Mouse (Mus musculus) thymus, adult 18-20 months (tissue): ENCODE measurements around the gene Grid1.

Experiments
- DNase-seq, 2 experiments: peaks; one replicate each; pipeline ENCODE4 v3.0.0; 2022; ENCODE audit warnings: mixed read lengths in 2 of 2

Gene Grid1

DNA sequence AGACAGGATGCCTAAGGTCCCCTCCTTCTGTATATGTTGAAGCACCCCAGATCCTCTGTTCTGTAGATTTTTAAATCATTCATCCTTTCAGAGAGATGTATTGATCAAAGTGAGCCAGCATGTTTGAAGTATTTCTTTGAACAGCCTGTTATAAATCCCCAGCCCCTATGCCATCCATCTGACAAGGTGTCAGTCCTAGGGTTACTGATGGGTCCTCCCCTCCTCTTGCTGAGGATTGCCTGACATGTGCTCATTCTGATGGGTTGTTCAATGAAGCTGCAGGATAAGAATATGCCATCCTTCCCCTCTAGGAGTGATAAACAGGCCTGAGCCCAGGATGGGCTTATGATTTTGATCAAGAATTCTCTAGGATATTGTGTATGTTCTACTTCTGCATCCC lies 411.5 kb downstream of the Grid1 start:
- no peak for DNase-seq

DNA sequence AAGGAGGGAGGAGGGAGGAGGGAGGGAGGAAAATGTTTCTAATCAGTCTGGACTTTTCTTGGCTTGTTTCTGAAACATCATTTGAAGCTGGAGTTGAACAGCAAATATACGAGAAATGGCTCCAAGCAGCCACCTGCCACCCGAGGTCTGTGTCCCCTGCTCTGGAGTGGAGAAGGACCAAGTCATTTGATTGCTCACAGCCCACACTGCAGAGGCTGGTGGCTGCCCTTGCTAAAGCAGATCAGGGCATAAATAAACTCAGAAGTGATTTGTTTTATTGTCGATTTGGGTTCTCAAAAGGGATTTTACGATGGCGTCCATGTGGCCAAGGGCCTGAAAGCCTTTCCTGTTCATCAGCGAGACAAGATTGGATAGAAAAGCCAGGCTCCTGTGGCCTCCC lies 423.0 kb downstream of the Grid1 start:
- no peak for DNase-seq

DNA sequence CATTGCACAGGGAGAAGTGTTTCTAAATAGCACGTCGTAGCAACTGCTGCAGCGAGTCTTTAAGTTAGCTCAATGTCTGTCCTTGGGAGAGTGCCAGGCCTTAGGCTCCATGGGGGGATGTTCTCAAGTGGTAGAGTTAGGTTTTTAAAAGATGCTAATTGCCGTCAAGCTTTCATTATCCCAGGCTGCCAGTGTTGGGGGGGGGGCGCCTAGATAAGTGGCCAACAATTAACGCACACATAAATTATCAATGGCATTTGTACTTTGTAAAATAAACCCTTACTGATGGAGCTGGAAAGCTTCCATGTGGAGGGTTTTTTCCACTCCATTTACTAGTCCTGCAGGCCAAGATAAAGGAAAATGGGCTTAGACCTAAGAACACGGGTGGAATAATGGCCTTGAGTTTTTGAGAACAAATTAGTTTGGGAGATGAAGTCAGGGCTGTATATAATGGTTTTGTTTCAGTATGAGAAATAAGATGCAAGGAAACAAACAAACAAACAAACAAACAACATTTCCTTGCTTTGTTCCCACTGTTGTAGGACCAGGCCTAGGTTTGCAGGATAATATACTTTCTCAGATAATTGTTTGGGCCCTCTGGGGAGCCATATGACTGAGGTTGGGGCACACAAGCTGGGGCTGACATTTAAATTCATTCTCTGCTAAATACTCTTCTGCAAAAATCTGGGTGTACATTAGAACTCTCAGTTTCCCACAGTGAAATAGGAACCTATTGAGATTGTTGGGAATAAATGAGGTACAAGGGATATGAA lies 425.1 kb downstream of the Grid1 start:
- DNase-seq: no peak

DNA sequence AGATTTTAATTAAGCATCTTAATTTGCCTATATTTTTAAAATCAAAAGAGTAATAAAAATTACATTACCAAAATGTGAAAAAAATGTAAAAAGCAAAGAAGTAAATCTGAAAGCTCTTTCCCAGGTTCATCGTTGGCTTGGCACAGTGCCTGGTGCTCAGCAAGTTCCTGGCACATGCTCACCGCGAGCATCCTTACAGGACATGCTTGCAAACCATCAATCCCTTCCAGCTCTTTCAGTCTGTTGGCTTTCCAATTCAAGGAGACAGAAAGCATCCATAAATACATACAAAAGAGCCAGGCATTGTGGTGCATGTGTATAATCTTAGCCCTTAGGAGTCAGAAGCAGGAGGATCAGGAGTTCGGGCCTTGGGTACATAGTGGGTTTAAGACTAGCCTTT lies 430.5 kb downstream of the Grid1 start:
- DNase-seq: no peak

DNA sequence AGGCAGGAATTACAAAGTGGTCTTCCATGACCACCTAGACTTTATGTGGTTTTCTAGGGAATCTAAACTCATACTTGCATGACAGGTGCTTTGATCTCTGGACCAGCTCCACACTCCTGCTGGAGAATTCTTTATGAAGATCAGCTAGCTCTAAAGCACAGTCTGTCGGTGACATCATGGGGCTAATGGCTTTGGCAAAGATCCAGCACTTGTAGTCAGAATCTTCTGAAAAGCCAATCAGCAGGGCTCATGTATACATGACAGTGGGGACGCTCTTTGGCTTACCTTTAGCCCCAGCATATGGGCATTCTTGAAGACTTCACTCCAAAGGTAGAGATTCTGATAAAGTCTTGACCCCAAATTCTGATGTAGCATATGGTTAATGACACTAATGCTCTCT lies 434.6 kb downstream of the Grid1 start:
- no peak for DNase-seq

DNA sequence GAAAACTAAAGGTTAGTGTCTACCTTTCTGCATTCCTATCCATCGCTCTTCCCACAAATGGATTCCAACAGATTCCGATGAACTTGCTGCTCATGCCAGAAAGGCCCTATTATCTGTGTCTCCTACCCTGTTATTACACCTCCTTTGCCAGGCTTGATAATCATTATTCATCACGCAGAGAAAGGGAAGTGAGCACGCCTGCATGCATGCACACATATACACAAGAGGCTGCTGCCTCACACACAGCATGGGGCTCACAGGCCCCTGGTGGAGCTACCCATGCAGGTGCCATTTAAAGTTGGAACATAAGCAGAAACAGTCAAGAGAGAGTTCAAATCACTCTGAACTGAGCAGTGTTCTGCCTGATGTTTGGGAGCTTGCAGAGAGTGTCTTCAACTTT lies 450.4 kb downstream of the Grid1 start:
- no peak for DNase-seq

DNA sequence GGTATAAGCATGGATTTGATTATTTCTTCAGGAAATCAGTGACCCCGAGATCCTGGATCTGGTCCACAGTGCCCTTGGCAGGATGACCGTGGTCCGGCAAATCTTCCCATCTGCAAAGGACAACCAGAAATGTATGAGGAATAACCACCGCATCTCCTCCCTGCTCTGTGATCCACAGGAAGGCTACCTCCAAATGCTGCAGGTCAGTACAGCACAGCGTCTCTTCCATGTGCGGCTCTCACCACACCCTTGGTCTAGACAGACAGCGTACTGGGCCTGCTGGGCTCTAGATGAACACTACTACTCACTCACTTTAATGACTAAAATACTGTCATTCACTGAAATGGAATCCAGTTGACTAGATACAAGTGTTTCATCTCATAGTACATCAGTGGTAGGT lies 489.3 kb downstream of the Grid1 start:
- no peak for DNase-seq

DNA sequence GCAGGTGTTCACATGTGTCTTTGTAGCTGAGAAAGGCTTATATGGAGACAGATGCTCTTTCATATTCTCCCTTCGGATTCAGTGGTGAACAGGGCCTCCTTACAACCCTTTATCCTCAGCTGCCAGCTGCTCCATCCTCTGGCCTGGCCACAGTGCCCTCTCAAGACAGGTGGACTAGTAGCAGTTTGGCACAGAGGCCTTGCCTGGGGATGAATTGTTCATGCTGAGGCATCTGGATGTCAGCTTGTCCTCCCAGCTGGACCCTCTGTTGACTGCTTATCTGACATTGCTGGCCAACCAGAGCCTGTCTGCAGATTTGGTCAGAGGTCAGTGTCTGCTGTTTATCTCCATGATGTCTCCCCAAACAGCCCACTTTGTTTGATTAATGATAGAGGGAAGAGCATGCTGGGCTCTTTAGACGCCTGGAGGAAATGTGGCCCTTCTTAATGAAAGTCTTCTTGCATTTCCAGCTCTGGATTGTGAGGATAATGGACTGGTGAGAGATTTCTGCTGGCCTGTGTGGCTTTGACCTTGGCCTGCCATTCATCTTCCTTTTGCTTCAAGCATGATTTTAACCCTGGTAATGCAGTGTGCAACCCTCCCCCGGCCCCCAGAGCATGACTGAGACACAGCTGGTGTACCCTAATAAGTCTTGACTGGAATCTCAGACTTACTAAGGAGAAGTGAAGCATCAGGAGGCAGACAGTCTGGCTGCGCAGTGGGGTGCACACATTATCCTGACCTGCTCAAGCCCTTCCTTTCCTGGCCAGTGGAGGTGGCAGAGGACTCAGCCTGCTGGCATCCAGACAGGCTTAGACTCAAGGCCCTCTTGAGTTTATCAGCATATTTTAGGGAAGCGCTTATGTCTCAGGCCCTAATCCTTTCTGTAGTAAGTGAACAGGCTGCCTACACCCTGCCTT lies 493.7 kb downstream of the Grid1 start:
- DNase-seq: no peak

DNA sequence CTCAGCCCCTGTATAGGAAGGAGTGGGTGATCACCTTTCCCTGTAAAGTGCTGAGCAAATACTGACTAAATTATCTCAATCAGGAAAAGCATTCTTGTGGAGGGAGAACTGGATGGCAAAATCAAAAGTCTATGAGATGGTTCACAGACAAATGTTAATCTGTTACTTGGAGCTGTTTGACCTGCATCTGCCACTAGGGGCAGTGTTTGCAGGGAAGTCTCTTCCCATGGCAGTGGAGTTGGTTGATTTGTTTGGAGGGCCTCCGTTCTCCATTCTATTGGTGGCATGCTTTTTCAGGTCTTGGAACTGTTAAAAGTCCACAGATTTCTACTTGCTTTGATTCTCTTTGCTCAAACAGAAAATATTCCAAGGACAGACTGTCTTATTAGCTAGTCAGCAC lies 506.4 kb downstream of the Grid1 start:
- no peak for DNase-seq

DNA sequence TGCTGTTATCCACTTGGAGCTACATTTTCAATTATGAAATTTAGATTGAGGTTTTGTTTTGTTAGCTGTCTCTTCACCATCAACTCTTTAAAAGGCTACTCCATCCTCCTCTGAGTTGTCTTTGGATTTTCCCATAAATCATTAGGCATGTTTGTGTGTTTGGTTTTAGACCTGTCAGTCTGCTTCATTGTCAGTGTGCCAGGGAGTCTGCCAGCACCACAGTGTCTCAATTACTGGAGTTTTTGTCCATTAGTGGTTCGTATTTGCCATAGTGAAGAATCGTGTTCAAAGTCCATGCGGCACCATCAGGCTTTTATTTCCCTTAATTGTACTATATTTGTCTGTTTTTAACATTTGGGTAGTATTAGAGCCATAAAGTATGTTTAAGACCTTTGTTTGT lies 516.7 kb downstream of the Grid1 start:
- DNase-seq: no peak

DNA sequence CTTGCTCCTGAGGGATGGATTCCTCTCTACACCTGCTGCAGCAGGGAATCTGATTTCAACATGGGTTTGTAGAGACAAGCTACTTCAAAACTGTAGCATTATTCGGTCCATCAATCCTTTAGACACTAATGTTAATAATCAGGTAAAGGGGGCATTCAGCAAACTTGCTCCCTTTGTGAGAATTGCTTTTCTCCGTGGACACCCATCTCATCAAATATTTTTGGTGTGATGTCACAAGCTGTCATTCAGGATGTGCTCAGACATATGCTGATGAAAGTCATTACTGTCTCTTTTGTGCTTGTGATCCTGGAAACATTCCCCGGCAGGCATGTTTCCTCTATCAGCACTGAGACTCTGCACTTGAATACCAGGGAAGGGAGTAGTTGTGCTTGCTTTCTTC lies 536.1 kb downstream of the Grid1 start:
- no peak for DNase-seq

DNA sequence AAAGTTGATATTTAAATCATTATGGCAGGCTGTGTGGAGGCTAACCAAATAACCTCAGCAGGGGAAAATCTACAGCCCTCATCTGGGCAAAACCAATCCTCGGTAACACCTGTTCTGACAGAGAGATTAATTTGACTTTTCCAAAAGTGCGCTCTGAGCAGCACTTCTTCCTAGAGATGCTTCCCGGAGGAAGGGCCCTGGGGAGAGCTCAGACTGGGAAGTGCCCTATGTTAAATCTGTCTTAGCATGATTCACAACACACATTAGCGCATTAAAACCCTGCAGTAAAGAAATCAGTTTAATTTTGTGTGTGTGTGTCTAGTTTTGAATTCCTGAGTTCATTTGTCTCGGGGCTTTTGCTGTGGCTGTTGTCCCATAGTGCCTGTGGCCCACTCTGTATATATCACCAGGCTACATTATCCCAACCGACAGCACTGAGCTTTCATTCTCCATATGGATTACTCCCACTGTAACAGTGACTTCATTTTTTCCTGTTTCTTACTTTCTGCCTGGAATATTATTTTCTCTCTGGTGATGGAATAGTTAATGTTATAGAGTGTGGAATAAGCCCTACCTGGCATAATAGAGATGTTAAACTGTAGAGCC lies 536.7 kb downstream of the Grid1 start:
- no peak for DNase-seq

DNA sequence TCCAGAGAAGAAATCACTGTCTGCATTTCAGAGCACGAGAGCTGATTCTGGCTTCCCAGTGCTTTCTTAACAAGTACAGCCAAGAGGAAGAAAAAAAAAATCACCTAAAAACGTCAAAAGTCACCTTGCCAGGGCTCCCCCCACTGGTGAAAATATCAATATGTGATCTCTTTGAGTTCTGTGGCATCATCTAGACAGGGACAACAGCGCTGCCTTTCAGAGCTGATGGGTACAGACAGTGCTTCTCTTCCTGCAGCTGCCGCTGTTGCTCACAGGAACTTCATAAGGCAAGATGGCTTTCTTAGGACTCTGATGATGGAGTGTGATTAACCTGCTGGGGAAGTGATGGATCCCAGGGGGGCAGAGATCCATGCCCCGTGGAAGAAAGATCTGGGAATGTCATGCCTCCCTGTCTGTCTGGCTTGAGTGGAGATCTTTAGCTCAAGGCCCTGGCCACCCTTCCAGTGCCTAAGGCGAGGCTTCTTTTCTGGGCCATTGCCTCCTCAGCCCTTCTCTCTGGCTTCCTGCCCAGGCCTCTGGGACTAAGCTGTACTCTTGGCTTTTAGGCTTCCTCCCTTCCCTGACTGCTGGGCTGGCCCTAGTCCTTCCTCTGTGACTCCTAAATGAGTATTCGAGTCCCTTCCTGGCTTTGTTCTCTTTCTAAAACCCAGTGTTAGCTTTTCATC lies 538.4 kb downstream of the Grid1 start:
- no peak for DNase-seq

DNA sequence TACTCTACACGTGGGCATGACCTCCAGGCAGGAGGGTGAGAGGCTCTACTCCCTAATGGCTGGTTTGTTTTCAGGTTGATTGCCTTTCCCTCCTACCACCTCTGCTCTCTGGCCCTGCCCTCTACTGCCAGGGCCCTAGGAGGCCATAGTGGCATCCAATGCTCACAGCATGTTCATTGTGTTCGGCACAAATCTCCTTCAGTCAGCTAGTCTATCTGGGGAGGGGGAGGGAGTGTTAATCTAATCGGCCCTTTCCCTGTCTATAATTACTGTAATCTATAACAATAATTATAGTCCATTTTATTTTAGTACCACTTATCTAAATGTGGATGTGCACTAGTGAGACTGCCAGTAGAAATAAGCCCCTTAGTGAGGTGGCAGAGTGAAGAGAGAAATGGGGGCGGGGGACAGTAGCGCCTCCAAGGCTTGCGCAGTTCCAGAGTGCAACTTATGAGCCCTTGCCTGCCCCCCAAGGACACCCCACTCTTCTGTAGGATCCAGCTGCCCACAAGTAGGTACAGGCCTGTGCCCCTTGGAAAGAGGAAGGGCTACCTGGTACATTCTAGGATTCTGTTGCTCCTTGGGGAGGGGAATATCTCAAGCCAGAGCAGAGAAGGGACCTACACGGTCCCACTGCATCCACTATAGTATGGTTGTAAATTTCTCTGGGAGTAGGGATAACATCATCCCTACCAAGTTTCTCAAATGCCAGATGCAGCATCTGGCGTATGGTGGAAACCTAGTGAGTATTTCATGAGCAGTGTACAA lies 545.5 kb downstream of the Grid1 start:
- no peak for DNase-seq

DNA sequence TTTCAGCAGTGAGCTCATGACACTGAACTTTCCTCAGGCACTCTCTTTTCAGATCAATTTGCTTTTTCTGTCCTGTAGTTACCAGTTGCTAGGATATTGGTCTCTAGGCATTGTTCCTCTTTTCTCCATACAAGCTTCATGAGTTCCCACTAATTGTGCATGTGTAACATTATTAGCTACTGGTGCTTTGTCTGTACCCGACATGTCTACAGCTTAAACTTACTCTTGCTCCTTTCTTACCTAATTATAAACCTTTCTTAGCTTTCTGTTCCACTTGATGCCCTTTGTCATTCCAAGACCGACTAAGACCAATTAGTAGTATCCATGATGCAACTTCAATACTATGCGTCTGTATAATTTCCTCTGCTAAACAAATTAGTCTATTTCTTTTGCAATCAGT lies 554.5 kb downstream of the Grid1 start:
- no peak for DNase-seq

DNA sequence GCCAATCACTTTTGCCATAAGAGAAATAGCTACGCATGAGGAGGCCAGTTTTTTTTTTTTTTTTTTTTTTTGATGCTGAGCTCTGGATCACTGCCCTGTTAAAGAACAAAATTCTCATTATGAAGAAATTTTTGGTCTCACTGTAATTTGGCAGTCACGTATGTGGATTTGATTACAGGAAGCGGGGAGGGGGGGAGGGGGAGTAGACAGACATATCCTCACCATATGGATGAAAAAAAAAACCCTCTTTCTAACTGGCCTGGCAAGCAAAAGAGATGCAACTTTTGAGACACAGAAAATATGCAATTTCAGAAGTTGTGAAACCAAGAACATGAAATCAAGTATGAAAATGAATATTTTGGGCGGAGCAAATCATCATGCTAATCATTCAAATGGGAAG lies 573.7 kb downstream of the Grid1 start:
- DNase-seq: no peak

DNA sequence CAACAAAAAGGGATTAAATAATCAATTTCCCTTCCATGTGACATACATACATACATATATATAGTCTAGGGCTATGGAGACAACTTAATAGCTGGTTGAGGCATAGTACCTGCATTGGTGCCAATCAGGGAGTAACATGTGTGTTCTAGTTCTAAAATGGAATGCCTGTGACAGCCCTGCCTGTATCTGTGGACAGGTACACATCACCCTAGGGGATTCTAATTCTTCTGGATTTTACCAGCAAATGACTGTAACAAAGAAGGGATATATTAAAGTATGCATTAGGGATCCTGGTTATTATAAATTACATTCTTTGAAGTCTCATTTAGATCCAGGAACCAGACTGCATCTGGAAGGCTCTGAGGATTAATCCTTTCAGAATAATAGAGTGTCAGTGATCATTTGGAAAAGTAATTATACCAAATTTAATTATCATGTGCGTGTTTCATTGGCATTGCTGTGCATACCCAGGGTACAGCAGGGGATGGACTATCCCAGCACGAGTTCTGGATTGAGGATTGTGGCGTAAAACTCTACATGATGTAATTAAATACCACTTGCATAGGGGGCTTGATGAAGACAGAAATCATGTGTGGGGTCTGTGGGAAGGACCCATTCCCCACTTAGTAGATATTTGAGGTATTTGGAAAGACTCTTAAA lies 584.5 kb downstream of the Grid1 start:
- DNase-seq: no peak

DNA sequence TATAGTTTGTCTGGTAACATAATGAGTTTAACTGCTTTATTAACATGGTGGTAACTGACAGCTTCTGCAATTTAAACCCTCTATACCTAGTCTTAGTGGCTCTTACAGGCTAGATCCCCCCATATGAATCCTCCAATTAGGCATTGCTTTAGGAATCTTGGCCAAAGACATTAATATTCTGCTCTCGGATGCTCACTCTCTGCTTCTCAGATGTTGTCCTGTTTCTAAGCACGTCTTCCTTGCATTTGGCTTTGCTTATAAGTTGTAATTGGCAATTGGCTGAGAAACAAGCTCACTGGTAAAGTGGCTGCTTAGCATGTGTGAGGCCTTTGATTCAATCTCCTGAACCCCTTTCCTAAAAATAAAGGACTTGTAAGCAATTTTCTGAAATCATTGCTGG lies 610.4 kb downstream of the Grid1 start:
- DNase-seq: no peak

DNA sequence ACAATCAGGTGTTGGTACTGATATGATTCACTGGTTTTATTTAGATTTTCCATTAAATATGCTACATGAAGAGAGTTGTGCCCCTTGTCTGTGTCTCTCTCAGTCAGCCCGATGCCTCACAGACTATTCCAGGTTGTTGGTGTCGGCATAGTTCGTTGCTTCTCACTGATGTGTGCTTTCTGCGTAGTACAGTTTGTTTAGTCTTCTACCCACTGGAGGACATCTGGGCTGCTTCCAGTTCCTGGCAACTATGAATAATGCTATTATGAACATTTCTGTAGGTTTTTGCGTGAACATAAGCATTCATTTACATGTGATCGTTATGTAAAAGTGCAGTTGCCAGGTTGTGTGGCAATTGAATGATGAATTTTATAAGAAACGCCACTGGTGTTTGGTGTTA lies 633.8 kb downstream of the Grid1 start:
- no peak for DNase-seq

DNA sequence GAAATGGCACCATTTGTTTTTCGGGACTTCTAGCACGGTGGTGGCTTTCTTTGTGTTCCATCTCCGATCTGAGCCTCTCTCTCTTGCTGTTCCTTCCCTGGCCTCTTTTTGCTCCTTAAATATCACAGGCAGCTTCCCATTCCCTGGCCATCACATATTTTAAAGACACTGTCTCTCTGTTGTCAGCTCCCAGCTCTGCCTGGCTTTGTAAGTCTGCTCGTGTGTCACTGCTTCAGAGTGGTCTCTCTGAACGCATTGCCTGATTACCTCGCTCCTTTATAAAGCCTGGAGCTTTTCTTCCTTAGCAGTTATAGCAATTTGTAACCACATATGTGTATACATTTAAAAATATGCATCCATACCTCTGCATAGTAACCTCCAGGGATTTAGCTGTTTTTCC lies 648.3 kb downstream of the Grid1 start:
- no peak for DNase-seq

DNA sequence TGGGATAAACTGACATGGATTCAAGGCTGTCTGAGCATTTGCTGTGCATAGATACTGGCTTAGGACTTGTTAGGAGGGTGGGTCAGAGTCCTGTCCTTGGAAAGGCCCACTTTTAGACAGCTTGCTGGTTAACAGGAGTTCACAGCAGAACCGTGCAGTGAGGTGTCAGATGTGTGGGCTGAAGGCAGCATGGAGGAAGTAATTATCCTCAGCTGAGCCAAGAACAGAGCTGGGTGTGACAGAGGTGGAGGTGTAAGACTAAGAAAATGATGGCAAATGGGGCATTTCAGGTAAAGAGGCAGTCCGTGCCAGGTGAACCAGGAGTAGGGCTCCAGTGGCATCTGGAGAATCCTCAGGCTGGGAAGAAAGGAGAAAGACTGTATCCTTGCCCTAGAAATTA lies 666.1 kb downstream of the Grid1 start:
- DNase-seq: no peak

DNA sequence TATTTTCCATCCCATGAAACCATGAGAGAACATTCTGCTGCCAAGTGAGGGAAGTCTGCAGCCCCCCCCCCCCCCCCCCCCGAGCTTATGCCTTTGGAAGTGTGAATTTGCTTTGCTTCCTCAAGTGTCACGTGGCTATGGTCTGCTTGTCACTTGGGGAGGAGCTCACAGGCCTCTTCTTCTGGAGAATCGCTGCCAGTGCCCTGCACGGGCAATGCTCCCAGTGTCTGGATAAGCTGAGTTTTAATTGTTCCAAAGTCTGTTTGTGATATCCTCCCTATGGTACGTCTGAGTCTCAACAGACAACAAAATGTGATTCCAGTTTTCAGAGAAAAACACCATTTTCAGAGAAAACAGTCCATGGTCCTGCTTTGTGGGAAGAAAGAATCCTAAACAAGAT lies 682.4 kb downstream of the Grid1 start:
- no peak for DNase-seq
